Mouse (Mus musculus) liver, adult 2 months (tissue): ENCODE measurements at regions not wholly inside any gene's neighbourhood (a gene's known extent, or its start where the extent isn't known, plus 50 kb on each side); places are given as distances from the start of the nearest gene placed in this dataset.

Experiments
- DNase-seq: peaks from one replicate; pipeline ENCODE4 v3.0.0-alpha.2; 2011; ENCODE audit warnings: low read depth, low spot score; ENCODE audit errors: extremely low read depth
- H3K27ac ChIP-seq: fragments of 200-500 bp; replicated peaks from 2 replicates; pipeline ENCODE4 v1.5.1; 2012; ENCODE audit warnings: low read depth, mild to moderate bottlenecking, control low read depth, inconsistent platforms, low read length; ENCODE audit not compliant: insufficient read depth
- H3K27me3 ChIP-seq: fragments of 200-500 bp; 2 replicates; pipeline ENCODE4 v1.6.1; 2012; ENCODE audit warnings: mild to moderate bottlenecking, moderate library complexity, low read length, inconsistent platforms; ENCODE audit not compliant: control insufficient read depth, insufficient read depth
- H3K36me3 ChIP-seq: fragments of 200-500 bp; 2 replicates; pipeline ENCODE4 v1.6.1; 2012; ENCODE audit warnings: low read length, inconsistent platforms; ENCODE audit not compliant: control insufficient read depth, insufficient read depth
- H3K4me1 ChIP-seq: fragments of 200-500 bp; 2 replicates; pipeline ENCODE4 v1.6.1; 2011; ENCODE audit warnings: low read length; ENCODE audit not compliant: control insufficient read depth, insufficient read depth
- H3K4me3 ChIP-seq: fragments of 200-500 bp; 2 replicates; pipeline ENCODE4 v1.5.1; 2011; ENCODE audit warnings: low read depth, mild to moderate bottlenecking, control low read depth, low read length, moderate library complexity; ENCODE audit not compliant: insufficient read depth
- H3K79me2 ChIP-seq: fragments of 200-500 bp; 2 replicates; pipeline ENCODE4 v1.6.1; 2012; ENCODE audit warnings: inconsistent platforms, mild to moderate bottlenecking, low read length, moderate library complexity; ENCODE audit not compliant: control insufficient read depth, insufficient read depth
- H3K9ac ChIP-seq: fragments of 200-500 bp; 2 replicates; pipeline ENCODE4 v1.6.1; 2012; ENCODE audit warnings: low read depth, mild to moderate bottlenecking, control low read depth, inconsistent platforms, low read length
- CTCF ChIP-seq: fragments of 200-500 bp; IDR thresholded peaks from 2 replicates; pipeline ENCODE4 v1.5.1; 2011; ENCODE audit warnings: low read depth, low read length, control low read depth
- POLR2A ChIP-seq: fragments of 200-500 bp; IDR thresholded peaks from 2 replicates; pipeline ENCODE4 v1.6.1; 2011; ENCODE audit warnings: low read length, control low read depth; ENCODE audit not compliant: insufficient read depth; ENCODE audit errors: extremely low read depth
- WGBS: fragments of 180-500 bp; shearing (Covaris S2); methylation state at CpG from one replicate; pipeline ENCODE4 v1.1.7; 2018; 5-methylcytosine and 5-hydroxymethylcytosine counted together

DNA sequence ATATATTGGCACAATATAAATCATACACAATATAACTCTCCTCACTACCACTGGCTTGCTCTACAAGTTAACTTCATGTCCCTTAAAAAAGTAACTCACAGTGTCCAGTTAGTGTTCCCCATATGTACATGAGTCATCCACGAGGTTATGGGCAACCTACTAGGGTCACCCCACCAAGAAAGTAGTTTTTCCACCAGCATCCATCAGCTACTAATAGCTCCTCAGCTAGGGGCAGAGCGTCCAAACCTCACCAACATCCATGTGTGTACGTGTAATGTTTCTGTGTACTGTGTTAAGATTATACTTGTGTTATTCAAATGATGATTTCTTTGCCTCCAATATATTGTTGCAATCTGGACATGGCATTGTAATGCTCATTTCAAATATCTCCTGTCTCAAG is 264.7 kb upstream of the 9630041A04Rik start:
- Histone ChIP-seq H3K79me2 (no peaks in the 10 kb centered on the region), H3K27ac (no peak overlapping the region), H3K36me3 (no peaks in the 10 kb centered on the region), H3K4me3 (no peak overlapping the region), H3K4me1 (no peaks in the 10 kb centered on the region), H3K27me3 (no peaks in the 10 kb centered on the region), H3K9ac (no peak overlapping the region)
- DNase-seq, result no peak
- TF ChIP-seq POLR2A (no peak), CTCF (no peak)
- 76% methylated on average over 3 of the region's 3 CpGs for WGBS

DNA sequence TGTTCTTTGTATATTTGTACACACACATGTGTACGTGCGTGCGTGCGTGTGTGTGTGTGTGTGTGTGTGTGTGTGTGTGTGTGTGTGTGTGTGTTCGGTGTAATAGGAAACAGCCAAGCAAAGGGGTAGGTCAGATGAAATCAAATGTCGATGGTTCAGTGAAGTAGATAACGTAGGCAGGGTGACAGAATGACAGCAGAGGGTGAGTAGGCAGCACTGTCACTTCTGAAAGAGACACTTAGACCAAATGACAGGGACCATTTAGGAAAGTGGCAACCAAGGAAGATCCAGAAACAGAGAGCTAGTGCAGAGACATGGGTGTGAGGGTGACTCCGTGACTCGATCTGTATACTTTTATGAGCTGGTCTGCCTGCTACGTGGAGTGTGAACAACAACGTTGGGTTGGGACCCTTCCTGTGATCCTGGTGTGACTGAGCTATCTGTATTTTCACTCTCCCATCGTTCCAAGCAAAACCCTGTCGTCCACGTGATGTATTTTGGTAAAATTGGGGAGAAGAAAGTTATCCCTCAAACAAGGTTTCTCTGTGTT is 266.5 kb upstream of the 9630041A04Rik start:
- Histone ChIP-seq H3K9ac (no peak overlapping the region), H3K4me1 (no peaks in the 10 kb centered on the region), H3K79me2 (no peaks in the 10 kb centered on the region), H3K27ac (no peak overlapping the region), H3K36me3 (no peaks in the 10 kb centered on the region), H3K27me3 (no peaks in the 10 kb centered on the region), H3K4me3 (no peak overlapping the region)
- TF ChIP-seq CTCF (no peak), POLR2A (no peak)
- DNase-seq, result no peak
- WGBS, result 81% methylated on average over 14 of the region's 14 CpGs

DNA sequence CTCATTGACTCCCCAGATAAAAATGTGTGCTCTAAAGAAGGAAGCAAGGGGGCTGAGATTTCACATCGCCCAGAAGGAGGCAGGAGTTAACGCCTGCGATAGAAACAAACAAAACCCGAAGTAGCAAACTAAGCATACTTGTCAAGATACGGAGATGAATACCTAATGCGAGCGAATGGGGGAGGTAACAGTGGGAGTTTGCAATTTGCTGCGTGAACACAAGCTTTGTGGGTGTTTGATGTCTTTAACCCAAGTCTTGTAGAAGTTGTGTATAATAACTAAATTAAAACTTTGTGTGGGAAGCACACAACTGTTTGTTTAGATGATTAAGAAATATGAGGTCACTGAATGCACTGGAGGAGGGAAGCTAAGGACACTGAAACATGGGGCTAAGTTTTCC is 269.0 kb upstream of the 9630041A04Rik start:
- H3K36me3 ChIP-seq, result no peaks in the 10 kb centered on the region
- no peaks in the 10 kb centered on the region for H3K79me2 ChIP-seq
- no peak overlapping the region for H3K4me3 ChIP-seq
- no peak overlapping the region for H3K9ac ChIP-seq
- no peak for DNase-seq
- no peaks in the 10 kb centered on the region for H3K4me1 ChIP-seq
- no peak overlapping the region for H3K27ac ChIP-seq
- no peaks in the 10 kb centered on the region for H3K27me3 ChIP-seq
- WGBS, result 68% methylated on average over 8 of the region's 8 CpGs
- no peak for TF ChIP-seq CTCF
- no peak for TF ChIP-seq POLR2A

DNA sequence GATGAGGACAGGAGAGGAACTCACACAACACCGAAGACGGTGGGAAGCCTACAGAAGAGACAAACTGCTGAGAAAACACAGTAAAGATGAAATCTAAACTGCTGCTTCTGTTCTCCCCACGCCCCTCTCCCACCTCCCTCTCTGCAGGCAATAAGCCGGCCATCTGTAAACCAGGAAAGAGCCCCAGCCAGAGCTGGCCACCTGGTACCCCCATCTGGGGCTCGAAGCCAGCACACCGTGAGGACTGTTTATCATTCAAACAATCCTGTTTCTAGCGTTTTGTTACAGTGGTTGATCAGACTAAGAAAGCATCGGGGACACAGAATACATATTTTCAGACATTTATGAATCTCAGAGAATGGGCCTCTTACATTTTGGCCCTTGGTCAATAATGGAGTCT is 270.0 kb upstream of the 9630041A04Rik start:
- TF ChIP-seq CTCF, result no peak
- TF ChIP-seq POLR2A, result no peak
- Histone ChIP-seq H3K27ac (no peak overlapping the region), H3K4me1 (no peaks in the 10 kb centered on the region), H3K9ac (no peak overlapping the region), H3K4me3 (no peak overlapping the region), H3K79me2 (no peaks in the 10 kb centered on the region), H3K27me3 (no peaks in the 10 kb centered on the region), H3K36me3 (no peaks in the 10 kb centered on the region)
- DNase-seq, result no peak
- WGBS, result 71% methylated on average over 8 of the region's 8 CpGs

DNA sequence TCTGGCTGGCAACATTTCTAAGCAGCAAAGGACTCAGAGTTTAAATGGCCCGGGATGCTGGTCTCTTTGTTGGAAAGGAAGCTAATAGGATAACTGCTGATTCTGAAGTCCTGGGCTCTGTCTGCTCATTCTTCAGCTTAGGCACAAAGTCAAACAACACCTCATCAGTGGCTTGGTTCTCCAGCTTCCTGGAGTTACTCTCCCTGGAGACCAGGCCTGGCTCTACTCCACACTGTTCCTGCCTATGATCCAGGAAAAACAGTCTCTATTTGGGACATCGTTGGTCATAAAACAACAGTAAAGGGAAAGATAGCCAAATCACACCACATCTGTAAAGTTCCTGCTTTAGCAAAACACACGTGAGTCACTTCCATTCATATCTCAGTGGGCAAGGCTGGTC is 271.3 kb upstream of the 9630041A04Rik start:
- Histone ChIP-seq H3K9ac (no peak overlapping the region), H3K27ac (no peak overlapping the region), H3K79me2 (no peaks in the 10 kb centered on the region), H3K36me3 (no peaks in the 10 kb centered on the region), H3K27me3 (no peaks in the 10 kb centered on the region), H3K4me1 (no peaks in the 10 kb centered on the region), H3K4me3 (no peak overlapping the region)
- 71% methylated on average over 3 of the region's 3 CpGs for WGBS
- TF ChIP-seq CTCF (no peak), POLR2A (no peak)
- no peak for DNase-seq

DNA sequence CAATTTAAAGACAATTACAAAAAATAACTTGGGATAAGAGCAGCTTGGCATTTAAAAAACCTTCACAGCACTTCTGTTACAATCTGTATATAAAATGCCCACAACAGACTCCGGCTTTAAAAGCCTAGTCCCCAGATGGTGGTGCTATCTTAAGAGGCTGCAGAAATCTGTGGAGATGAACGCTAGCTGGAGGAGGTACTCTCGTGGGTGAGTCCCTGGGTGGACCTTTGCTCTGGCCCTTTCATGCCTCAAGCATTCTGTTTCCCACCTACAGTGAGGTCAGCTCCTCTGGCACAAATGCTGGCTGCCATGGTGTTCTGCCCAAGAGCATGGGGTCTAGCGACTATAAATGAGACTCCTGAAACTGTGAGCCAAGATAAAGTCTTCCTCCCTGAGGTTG is 280.6 kb upstream of the 9630041A04Rik start:
- Histone ChIP-seq H3K9ac (no peak overlapping the region), H3K27me3 (no peaks in the 10 kb centered on the region), H3K79me2 (no peaks in the 10 kb centered on the region), H3K36me3 (no peaks in the 10 kb centered on the region), H3K27ac (no peak overlapping the region), H3K4me1 (no peaks in the 10 kb centered on the region), H3K4me3 (no peak overlapping the region)
- TF ChIP-seq POLR2A (no peak), CTCF (no peak)
- WGBS, result 86% methylated on average over 4 of the region's 4 CpGs
- DNase-seq, result no peak
